Mouse (Mus musculus): Measurements from ENCODE around the gene Mapk11.

Mapk11 gene

GRCm38 (mm10) chr15:89173906-89174214, 24.4 kb upstream of the Mapk11 start:
- DNase-seq (ENCODE audit: low read depth) = no peak

GRCm38 (mm10) chr15:89173024-89173905, 23.8 kb upstream of the Mapk11 start:
- DNase-seq (ENCODE audit: low read depth) = no peak

GRCm38 (mm10) chr15:89172276-89172935, 23.0 kb upstream of the Mapk11 start:
- no peak for DNase-seq (ENCODE audit: low read depth)

GRCm38 (mm10) chr15:89171526-89172051, 22.2 kb upstream of the Mapk11 start:
- DNase-seq (ENCODE audit: low read depth) = no peak

GRCm38 (mm10) chr15:89170102-89170501, 20.7 kb upstream of the Mapk11 start:
- DNase-seq (ENCODE audit: low read depth) = no peak

- DNase-seq (ENCODE audit: low read depth) = no peak
These were observed 20.0 kb upstream of the Mapk11 start for GRCm38 (mm10) chr15:89169431-89169830.

GRCm38 (mm10) chr15:89168922-89169321, 19.5 kb upstream of the Mapk11 start:
- no peak for DNase-seq (ENCODE audit: low read depth)

- DNase-seq (ENCODE audit: low read depth) = no peak
These were observed 16.1 kb upstream of the Mapk11 start for GRCm38 (mm10) chr15:89165478-89165877.

- no peak for DNase-seq (ENCODE audit: low read depth)
These were observed 12.0 kb upstream of the Mapk11 start for GRCm38 (mm10) chr15:89161397-89161796.

- DNase-seq (ENCODE audit: low read depth) = no peak
These were observed 9.1 kb upstream of the Mapk11 start for GRCm38 (mm10) chr15:89158516-89158915.

GRCm38 (mm10) chr15:89157954-89158353, 8.5 kb upstream of the Mapk11 start:
- peak; percentile 82 for DNase-seq (ENCODE audit: low read depth)

- no peak for DNase-seq (ENCODE audit: low read depth)
These were observed 2.9 kb upstream of the Mapk11 start for GRCm38 (mm10) chr15:89152312-89152711.

- DNase-seq (ENCODE audit: low read depth) = no peak
These were observed 588 bp upstream of the Mapk11 start for GRCm38 (mm10) chr15:89150041-89150390.

- DNase-seq (ENCODE audit: low read depth) = no peak
These were observed 745 bp downstream of the Mapk11 start for GRCm38 (mm10) chr15:89148496-89149270.

- no peak for DNase-seq (ENCODE audit: low read depth)
These were observed 1.5 kb downstream of the Mapk11 start for GRCm38 (mm10) chr15:89147895-89148294.

GRCm38 (mm10) chr15:89147456-89147855, 2.0 kb downstream of the Mapk11 start:
- no peak for DNase-seq (ENCODE audit: low read depth)

GRCm38 (mm10) chr15:89147024-89147423, 2.4 kb downstream of the Mapk11 start:
- DNase-seq (ENCODE audit: low read depth) = no peak

GRCm38 (mm10) chr15:89146537-89146936, 2.9 kb downstream of the Mapk11 start:
- no peak for DNase-seq (ENCODE audit: low read depth)

- DNase-seq (ENCODE audit: low read depth) = no peak
These were observed 3.5 kb downstream of the Mapk11 start for GRCm38 (mm10) chr15:89145813-89146350.

GRCm38 (mm10) chr15:89144965-89145364, 4.5 kb downstream of the Mapk11 start:
- no peak for DNase-seq (ENCODE audit: low read depth)

GRCm38 (mm10) chr15:89143134-89143533, 6.3 kb downstream of the Mapk11 start:
- DNase-seq (ENCODE audit: low read depth) = no peak

- DNase-seq (ENCODE audit: low read depth) = no peak
These were observed 7.5 kb downstream of the Mapk11 start for GRCm38 (mm10) chr15:89141905-89142304.

Data from c-Kit-positive CD71-negative TER-119-negative erythroid progenitor cells, embryonic 14.5 days (primary cell).